Mouse (Mus musculus): Measurements from ENCODE around the gene Cryaa. TPM values are rescaled to one million over a fixed set of nuclear protein-coding genes. Genes with fewer than 3 reads are reported as not detected.

The Cryaa gene
- polyA plus RNA-seq, 1 experiment: not detected

GRCm38 (mm10) chr17:31670163-31670562 lies 7.4 kb upstream of the Cryaa start:
- WGBS: 67% methylated on average over 11 of the region's 11 CpGs
- no peak overlapping the region for H3K27ac ChIP-seq (ENCODE audit: control insufficient read depth, insufficient read depth, low read depth, low read length, poor library complexity)
- no peak overlapping the region for H3K4me3 ChIP-seq (replicated peaks; ENCODE audit: control insufficient read depth, low read depth, low read length)
- no peak for TF ChIP-seq POLR2A (IDR thresholded peaks at IDR 0.05; ENCODE audit: borderline replicate concordance, control insufficient read depth, low read depth, low read length)
- TF ChIP-seq CTCF (IDR thresholded peaks at IDR 0.05; ENCODE audit: control insufficient read depth, insufficient read depth, low read length): no peak
- peaks cover 2% of the 10 kb centered on the region for H3K4me1 ChIP-seq (ENCODE audit: control insufficient read depth, insufficient read depth, low read length)

GRCm38 (mm10) chr17:31671698-31672097 lies 5.9 kb upstream of the Cryaa start:
- TF ChIP-seq CTCF (IDR thresholded peaks at IDR 0.05; ENCODE audit: control insufficient read depth, insufficient read depth, low read length) (no peak), POLR2A (IDR thresholded peaks at IDR 0.05; ENCODE audit: borderline replicate concordance, control insufficient read depth, low read depth, low read length) (no peak)
- H3K4me1 ChIP-seq (ENCODE audit: control insufficient read depth, insufficient read depth, low read length): peaks cover 2% of the 10 kb centered on the region
- no peak overlapping the region for H3K4me3 ChIP-seq (replicated peaks; ENCODE audit: control insufficient read depth, low read depth, low read length)
- WGBS: 80% methylated on average over 8 of the region's 8 CpGs
- H3K27ac ChIP-seq (ENCODE audit: control insufficient read depth, insufficient read depth, low read depth, low read length, poor library complexity): no peak overlapping the region

- no peak overlapping the region for H3K27ac ChIP-seq (ENCODE audit: control insufficient read depth, insufficient read depth, low read depth, low read length, poor library complexity)
- TF ChIP-seq POLR2A (IDR thresholded peaks at IDR 0.05; ENCODE audit: borderline replicate concordance, control insufficient read depth, low read depth, low read length) (no peak), CTCF (IDR thresholded peaks at IDR 0.05; ENCODE audit: control insufficient read depth, insufficient read depth, low read length) (no peak)
- peaks cover 2% of the 10 kb centered on the region for H3K4me1 ChIP-seq (ENCODE audit: control insufficient read depth, insufficient read depth, low read length)
- 59% methylated on average over 12 of the region's 12 CpGs for WGBS
- H3K4me3 ChIP-seq (replicated peaks; ENCODE audit: control insufficient read depth, low read depth, low read length): no peak overlapping the region
These were observed 5.3 kb upstream of the Cryaa start for GRCm38 (mm10) chr17:31672279-31672678.

- H3K4me3 ChIP-seq (replicated peaks; ENCODE audit: control insufficient read depth, low read depth, low read length): no peak overlapping the region
- peaks cover 2% of the 10 kb centered on the region for H3K4me1 ChIP-seq (ENCODE audit: control insufficient read depth, insufficient read depth, low read length)
- H3K27ac ChIP-seq (ENCODE audit: control insufficient read depth, insufficient read depth, low read depth, low read length, poor library complexity): no peak overlapping the region
- WGBS: 71% methylated on average over 1 of the region's 1 CpGs
- TF ChIP-seq POLR2A (IDR thresholded peaks at IDR 0.05; ENCODE audit: borderline replicate concordance, control insufficient read depth, low read depth, low read length) (no peak), CTCF (IDR thresholded peaks at IDR 0.05; ENCODE audit: control insufficient read depth, insufficient read depth, low read length) (no peak)
These were observed 3.2 kb upstream of the Cryaa start for GRCm38 (mm10) chr17:31674426-31674825.

GRCm38 (mm10) chr17:31680450-31680849 lies 2.8 kb downstream of the Cryaa start:
- no peak overlapping the region for H3K4me3 ChIP-seq (replicated peaks; ENCODE audit: control insufficient read depth, low read depth, low read length)
- H3K27ac ChIP-seq (ENCODE audit: control insufficient read depth, insufficient read depth, low read depth, low read length, poor library complexity): no peak overlapping the region
- TF ChIP-seq POLR2A (IDR thresholded peaks at IDR 0.05; ENCODE audit: borderline replicate concordance, control insufficient read depth, low read depth, low read length) (no peak), CTCF (IDR thresholded peaks at IDR 0.05; ENCODE audit: control insufficient read depth, insufficient read depth, low read length) (no peak)
- WGBS: 21% methylated on average over 2 of the region's 2 CpGs
- H3K4me1 ChIP-seq (ENCODE audit: control insufficient read depth, insufficient read depth, low read length): no peaks in the 10 kb centered on the region

- Histone ChIP-seq H3K4me3 (replicated peaks; ENCODE audit: control insufficient read depth, low read depth, low read length) (no peak overlapping the region), H3K27ac (ENCODE audit: control insufficient read depth, insufficient read depth, low read depth, low read length, poor library complexity) (no peak overlapping the region)
- 23% methylated on average over 17 of the region's 17 CpGs for WGBS
These were observed 8.1 kb downstream of the Cryaa start for GRCm38 (mm10) chr17:31685514-31686224.

GRCm38 (mm10) chr17:31686225-31686564 lies 8.6 kb downstream of the Cryaa start:
- 51% methylated on average over 3 of the region's 3 CpGs for WGBS
- no peaks in the 10 kb centered on the region for H3K4me1 ChIP-seq (ENCODE audit: control insufficient read depth, insufficient read depth, low read length)
- TF ChIP-seq POLR2A (IDR thresholded peaks at IDR 0.05; ENCODE audit: borderline replicate concordance, control insufficient read depth, low read depth, low read length): no peak
- TF ChIP-seq CTCF (IDR thresholded peaks at IDR 0.05; ENCODE audit: control insufficient read depth, insufficient read depth, low read length): no peak
- H3K4me3 ChIP-seq (replicated peaks; ENCODE audit: control insufficient read depth, low read depth, low read length): no peak overlapping the region
- no peak overlapping the region for H3K27ac ChIP-seq (ENCODE audit: control insufficient read depth, insufficient read depth, low read depth, low read length, poor library complexity)

More at GRCm38 (mm10) chr17:31685514-31686224, 8.1 kb downstream of the Cryaa start:
- TF ChIP-seq POLR2A (IDR thresholded peaks at IDR 0.05; ENCODE audit: borderline replicate concordance, control insufficient read depth, low read depth, low read length): no peak
- TF ChIP-seq CTCF (IDR thresholded peaks at IDR 0.05; ENCODE audit: control insufficient read depth, insufficient read depth, low read length): peak; percentile 95
- H3K4me1 ChIP-seq (ENCODE audit: control insufficient read depth, insufficient read depth, low read length): no peaks in the 10 kb centered on the region

GRCm38 (mm10) chr17:31688112-31688511 lies 10.5 kb downstream of the Cryaa start:
- WGBS: 78% methylated on average over 9 of the region's 9 CpGs
- no peaks in the 10 kb centered on the region for H3K4me1 ChIP-seq (ENCODE audit: control insufficient read depth, insufficient read depth, low read length)
- TF ChIP-seq POLR2A (IDR thresholded peaks at IDR 0.05; ENCODE audit: borderline replicate concordance, control insufficient read depth, low read depth, low read length): no peak
- no peak for TF ChIP-seq CTCF (IDR thresholded peaks at IDR 0.05; ENCODE audit: control insufficient read depth, insufficient read depth, low read length)
- no peak overlapping the region for H3K4me3 ChIP-seq (replicated peaks; ENCODE audit: control insufficient read depth, low read depth, low read length)
- no peak overlapping the region for H3K27ac ChIP-seq (ENCODE audit: control insufficient read depth, insufficient read depth, low read depth, low read length, poor library complexity)

Measured in bone marrow, adult 2 months (tissue).